Mouse (Mus musculus): ENCODE results near the gene Aar2.

DNA sequence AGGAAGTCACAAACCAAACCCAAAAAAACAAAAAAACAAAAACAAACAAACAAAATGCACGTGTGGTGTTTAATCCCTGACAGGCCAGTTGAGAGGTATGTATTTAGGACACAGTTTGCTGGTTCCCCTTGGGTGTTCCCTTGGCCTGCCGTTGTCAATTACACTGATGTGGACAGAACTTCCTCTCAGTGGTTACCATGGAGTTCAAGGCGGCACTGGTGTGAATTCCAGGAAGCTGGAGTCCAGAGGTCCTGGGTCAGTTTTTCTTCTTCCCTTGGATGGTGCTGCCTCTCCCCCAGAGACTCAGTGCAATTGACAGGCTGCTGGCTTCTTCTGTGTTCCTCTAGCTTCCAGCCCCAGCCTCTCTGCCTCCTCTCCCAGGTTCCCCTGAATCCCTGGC is 23.3 kb upstream of the Aar2 start:
- TF ChIP-seq CTCF (IDR thresholded peaks at IDR 0.05; ENCODE audit: low read depth, low read length): no peak
- TF ChIP-seq POLR2A (IDR thresholded peaks at IDR 0.05; ENCODE audit: extremely low read depth, insufficient read depth, low read length): no peak
